Comparison of ENCODE assay signal across 8 mouse cellular contexts in the genomic region with DNA sequence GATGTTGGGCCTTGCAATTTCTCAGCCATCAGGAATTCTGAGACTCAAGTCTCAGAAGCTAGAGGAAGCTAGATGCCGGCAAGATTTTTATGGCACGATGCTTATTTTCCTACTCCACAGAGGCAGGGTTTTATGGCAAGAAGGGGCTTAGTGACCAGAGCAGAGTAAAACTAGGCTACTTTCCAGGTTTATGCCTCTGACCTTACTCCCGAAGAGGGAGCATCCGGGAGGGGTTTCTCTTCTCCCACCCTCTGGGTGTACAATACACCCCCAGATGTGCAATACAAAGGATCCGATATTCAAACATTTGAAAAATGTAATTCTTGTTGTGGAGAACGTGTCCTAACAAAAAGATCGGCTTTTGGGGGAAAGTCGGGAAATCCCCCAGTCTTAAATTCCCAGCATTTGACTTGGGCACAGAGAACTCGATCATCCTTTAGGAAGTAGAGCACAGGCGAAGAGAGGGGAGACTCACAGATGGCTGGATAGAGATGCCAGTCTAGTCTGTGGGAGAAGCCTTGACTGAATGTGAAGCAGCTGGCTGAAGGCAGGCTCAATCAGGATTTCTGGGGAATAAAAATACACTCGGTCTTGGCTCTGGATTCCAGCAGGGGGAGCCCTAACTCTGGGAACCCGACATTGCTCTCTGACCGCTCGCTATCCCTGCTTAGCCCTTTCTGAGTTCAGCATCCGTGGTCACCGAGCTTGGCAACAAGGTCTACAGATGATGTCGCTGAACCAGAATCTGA. TPM values are rescaled to one million over a fixed set of nuclear protein-coding genes. Genes with fewer than 3 reads are reported as not detected.
DNase-seq lines count a peak whose midpoint lies in the region; ATAC-seq and TF ChIP-seq lines count a peak whose summit lies in the region.

No protein-coding gene starts in this region.

- 0 out of 2 replicates have a peak, but pooled peaks cover 9% of the 10 kb centered on the region for H3K27me3 ChIP-seq in intestine, embryonic 14.5 days (replicated peaks; ENCODE audit: control insufficient read depth, insufficient read depth, low read length)

- H3K9me3 ChIP-seq in intestine, embryonic 14.5 days (ENCODE audit: control insufficient read depth, low read length), result no peaks in the 10 kb centered on the region

- H3K4me2 ChIP-seq in intestine, embryonic 14.5 days (ENCODE audit: low read length), result peak overlapping the region; percentile 24; the same call in 1 of the 2 replicates

- 18% methylated on average over 17 of the region's 17 CpGs for WGBS in intestine, embryonic 14.5 days

- peak; percentile 88 for DNase-seq in adrenal gland, postnatal 10 days
- peak; percentile 52 to 57 for DNase-seq in gastrocnemius, adult 8-10 months (ENCODE audit: low spot score in 2 of 2)
- DNase-seq in intestine, embryonic 14.5 days (ENCODE audit: low spot score), result peak; percentile 89
- peak; percentile 63 to 65 for DNase-seq in left cerebral cortex, adult 8-10 months (ENCODE audit: low spot score in 2 of 2)
- peak; percentile 89 for DNase-seq in mesoderm, embryonic 11.5 days (ENCODE audit: low read depth, low spot score)
- DNase-seq in right cerebral cortex, postnatal 36 days (ENCODE audit: low spot score in 2 of 2), result peak; percentile 69 to 72

- H3K9ac ChIP-seq in intestine, embryonic 14.5 days (ENCODE audit: low read length), result no peak overlapping the region

- no peak for TF ChIP-seq POLR2A in cortical plate, adult 2 months (IDR thresholded peaks at IDR 0.05; ENCODE audit: extremely low read depth, insufficient read depth, low read length)

- no peak overlapping the region; the same call in 1 of the 2 replicates for H3K4me3 ChIP-seq in cortical plate, adult 2 months (ENCODE audit: insufficient read depth, low read length)
- no peak overlapping the region for H3K4me3 ChIP-seq in intestine, embryonic 14.5 days (ENCODE audit: low read depth, low read length)

- H3K4me1 ChIP-seq in cortical plate, adult 2 months (ENCODE audit: control insufficient read depth, insufficient read depth, low read length), result no peaks in the 10 kb centered on the region
- peaks cover 7% of the 10 kb centered on the region; the same call in 1 of the 2 replicates for H3K4me1 ChIP-seq in intestine, embryonic 14.5 days (replicated peaks; ENCODE audit: control insufficient read depth, insufficient read depth, low read length)

- H3K27ac ChIP-seq in cortical plate, adult 2 months (ENCODE audit: insufficient read depth, low read length), result no peak overlapping the region
- H3K27ac ChIP-seq in intestine, embryonic 14.5 days (ENCODE audit: low read depth), result no peak overlapping the region

- peak; percentile 78 for TF ChIP-seq CTCF in cortical plate, adult 2 months (IDR thresholded peaks at IDR 0.05; ENCODE audit: extremely low read depth, insufficient read depth, low read length)

- ATAC-seq in intestine, embryonic 14.5 days (replicated peaks; ENCODE audit: low FRiP score, low TSS enrichment, low read depth), result 0 out of 2 replicates have a peak, but pooled peaks have one; percentile 60
- ATAC-seq in activated CD4-positive, CD25-positive, alpha-beta regulatory T cell, adult 4 months, result no peak

- H3K36me3 ChIP-seq in intestine, embryonic 14.5 days (ENCODE audit: control insufficient read depth, insufficient read depth, low read length), result no peaks in the 10 kb centered on the region

RNA-seq across cellular contexts. Expression of gene Cdca7, which starts 40.2 kb away (rescaled TPM):
- total RNA-seq in adrenal gland, postnatal 10 days (2021), result 10 to 100 TPM in 1 of 2 experiments, 1 to 10 TPM in 1; 9.5 to 14.5 TPM
- polyA plus RNA-seq in cortical plate, adult 2 months (2012; rRNA removed), result 5.9 and 6.1 TPM in 2 replicates
- total RNA-seq in gastrocnemius, adult 8-10 months (2022), result under 1 TPM in 3 of 4 experiments, not detected in 1; 0.19 to 0.43 (median 0.39) TPM
- polyA plus RNA-seq in intestine, embryonic 14.5 days (2014; fragmentation: Nextera tagmentation; extraction: Ambion mirVana), result 162 and 181 TPM in 2 replicates
- total RNA-seq in left cerebral cortex, adult 8-10 months (2022), result 1 to 10 TPM; 5.7 to 6.9 (median 6.3) TPM
- polyA plus RNA-seq in activated CD4-positive, CD25-positive, alpha-beta regulatory T cell, adult 4 months (2017; shearing (Covaris generic)), result 10 to 100 TPM; 31.9 to 53.0 TPM

Comparison
In these comparisons a context has a peak if more than half of its experiments do, and no peak if none do; other contexts are left out.
1. RNA of gene Cdca7, which starts 40.2 kb away (total RNA-seq): 9.5 to 14.5 TPM in adrenal gland, postnatal 10 days and 5.7 to 6.9 TPM in left cerebral cortex, adult 8-10 months; 0.19 to 0.43 TPM in gastrocnemius, adult 8-10 months; every median in the first group is over 4 times any median in the second.
2. Peak in every context shown above with its lines, with median percentiles within 50 percentile points of each other: DNase-seq.